Mouse (Mus musculus) large intestine, adult 2 months (tissue): ENCODE measurements around the gene Mrto4. TPM values are rescaled to one million over a fixed set of nuclear protein-coding genes. Genes with fewer than 3 reads are reported as not detected.
A peak's percentile ranks its signal among the peaks of the same experiment; 100 is the strongest.

ENCODE experiments used
- DNase-seq: peaks from one replicate; pipeline ENCODE4 v3.0.0-alpha.2; 2012; ENCODE audit warnings: low read depth, low spot score
- WGBS: fragments of 180-500 bp; shearing (Covaris S2); methylation state at CpG from one replicate; pipeline ENCODE4 v1.1.7; 2018; 5-methylcytosine and 5-hydroxymethylcytosine counted together
- polyA plus RNA-seq: library from polyadenylated mRNA; depleted of rRNA; stranded (reverse); fragments of >200 nt; gene quantifications from 2 replicates; pipeline ENCODE4 v1.2.3, GENCODE M21; 2012

Mrto4 gene
- polyA plus RNA-seq, 1 experiment = 25.7 TPM

DNA sequence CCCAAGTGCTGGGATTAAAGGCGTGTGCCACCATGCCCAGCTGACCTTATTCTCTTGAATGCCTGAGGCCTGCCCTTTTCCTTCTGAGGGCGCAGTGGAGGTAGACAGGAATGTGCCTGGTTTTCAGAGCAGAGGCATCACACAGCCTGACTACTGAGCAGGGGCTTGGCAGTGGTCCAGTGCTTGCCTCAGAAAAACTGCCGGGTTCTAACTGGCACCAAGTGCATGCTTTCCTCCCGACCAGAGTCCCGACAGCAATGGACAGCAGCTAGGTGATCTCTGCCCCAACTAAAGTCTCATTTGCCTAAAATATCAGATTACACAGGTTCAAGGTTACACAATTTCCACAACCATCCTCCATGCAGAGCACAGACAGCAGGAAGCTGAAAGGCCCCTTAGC lies 8.7 kb downstream of the Mrto4 start:
- no peak for DNase-seq
- 46% methylated on average over 5 of the region's 5 CpGs for WGBS

GRCm38 (mm10) chr4:139341556-139342233 lies 10.7 kb downstream of the Mrto4 start:
- WGBS = 42% methylated on average over 7 of the region's 7 CpGs
- DNase-seq = no peak

- whole genome bisulfite sequencing = 77% methylated on average over 4 of the region's 4 CpGs
- no peak for DNase-seq
Measured at GRCm38 (mm10) chr4:139340835-139341234, 11.5 kb downstream of the Mrto4 start.

- DNase-seq = no peak
- 58% methylated on average over 33 of the region's 33 CpGs for WGBS
Measured at GRCm38 (mm10) chr4:139338145-139338544, 14.2 kb downstream of the Mrto4 start.

DNA sequence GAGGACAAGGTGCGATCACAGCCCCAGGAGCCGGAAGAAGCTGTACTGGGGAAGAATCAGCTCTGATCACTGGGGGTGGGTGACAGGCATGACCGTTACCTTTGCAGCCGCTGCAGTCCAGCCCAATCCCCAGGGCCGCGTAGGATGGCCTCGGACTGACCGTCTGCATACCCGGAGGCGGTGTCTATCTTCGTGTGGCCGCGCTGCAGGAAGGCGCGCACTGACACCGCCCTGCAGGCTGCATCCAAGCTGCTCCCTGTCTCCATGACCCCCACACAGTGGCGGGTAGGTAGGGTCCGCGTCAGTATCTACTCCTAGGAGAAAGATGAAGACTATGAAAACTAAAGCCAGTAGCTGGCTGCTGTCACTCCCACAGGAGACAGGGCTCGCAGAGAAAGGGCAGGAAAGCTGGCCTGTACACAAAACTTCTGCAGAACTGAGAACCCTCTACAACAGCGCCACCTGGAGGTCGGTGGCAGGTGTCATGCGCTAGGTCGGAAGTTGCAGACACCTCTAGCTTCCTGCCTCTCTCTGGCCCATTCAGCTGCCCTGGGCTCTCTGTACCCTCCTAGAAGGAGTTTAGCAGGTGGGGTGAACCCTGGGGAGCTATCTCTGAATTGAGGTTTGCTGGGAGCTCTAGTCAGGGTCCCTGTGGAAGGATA lies 15.4 kb downstream of the Mrto4 start:
- WGBS = 22% methylated on average over 24 of the region's 24 CpGs
- DNase-seq = peak; percentile 87

DNA sequence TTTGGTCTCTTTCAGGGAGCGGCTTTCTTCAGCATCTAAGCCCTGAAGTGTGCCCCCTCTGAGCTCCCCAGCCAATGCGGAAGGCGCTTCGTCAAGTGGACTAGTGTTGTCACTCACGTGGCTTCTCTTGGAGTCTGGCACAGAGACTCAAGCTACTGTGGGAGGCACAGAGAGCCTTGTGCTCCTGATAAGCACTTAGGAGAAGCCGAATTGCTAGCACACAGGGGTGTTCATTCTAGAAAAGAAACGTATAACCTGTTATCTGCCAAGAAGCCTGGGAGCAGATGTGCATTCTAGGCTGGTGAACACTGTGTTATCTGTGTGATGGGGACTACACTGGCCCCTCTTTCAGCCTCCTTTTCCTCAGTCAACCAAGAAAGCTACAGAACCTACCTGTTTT lies 16.9 kb downstream of the Mrto4 start:
- 29% methylated on average over 7 of the region's 7 CpGs for WGBS
- DNase-seq = no peak

- WGBS = 26% methylated on average over 7 of the region's 9 CpGs
- DNase-seq = no peak
Measured at GRCm38 (mm10) chr4:139334631-139335295, 17.6 kb downstream of the Mrto4 start.

DNA sequence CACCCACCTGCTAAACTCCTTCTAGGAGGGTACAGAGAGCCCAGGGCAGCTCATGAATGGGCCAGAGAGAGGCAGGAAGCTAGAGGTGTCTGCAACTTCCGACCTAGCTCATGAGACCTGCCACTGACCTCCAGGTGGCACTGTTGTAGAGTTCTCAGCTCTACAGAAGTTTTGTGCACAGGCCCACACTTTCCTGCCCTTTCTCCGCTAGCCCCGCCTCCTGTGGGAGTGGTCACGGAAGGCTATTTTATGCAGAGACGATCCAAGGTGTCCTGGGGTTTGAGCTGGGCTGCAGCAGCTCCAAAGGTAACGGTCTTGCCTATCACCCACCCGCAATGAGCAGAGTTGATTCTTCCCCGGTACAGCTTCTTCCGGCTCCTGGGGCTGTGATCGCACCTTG lies 21.8 kb downstream of the Mrto4 start:
- peak; percentile 94 for DNase-seq
- 6% methylated on average over 10 of the region's 10 CpGs for WGBS

DNA sequence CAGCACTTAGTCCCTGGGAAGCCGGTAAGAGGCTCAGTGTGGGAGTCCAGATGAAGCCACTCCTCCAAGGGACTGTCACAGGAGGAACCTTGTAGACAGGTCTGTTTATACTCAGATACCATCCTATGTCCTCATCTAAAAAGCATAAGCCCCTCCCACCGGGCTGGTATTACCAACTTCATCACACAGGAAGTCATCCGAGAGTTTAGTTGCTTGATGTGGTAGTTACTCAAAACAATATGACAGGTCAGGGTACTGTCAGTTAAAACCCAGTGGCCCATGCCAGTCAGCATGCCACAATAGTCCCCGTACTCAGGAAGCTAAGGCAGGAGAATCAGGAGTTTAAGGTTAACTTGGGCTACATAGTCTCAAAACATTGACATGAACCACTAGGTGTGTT lies 32.6 kb downstream of the Mrto4 start:
- 90% methylated on average over 4 of the region's 4 CpGs for WGBS
- DNase-seq = no peak

DNA sequence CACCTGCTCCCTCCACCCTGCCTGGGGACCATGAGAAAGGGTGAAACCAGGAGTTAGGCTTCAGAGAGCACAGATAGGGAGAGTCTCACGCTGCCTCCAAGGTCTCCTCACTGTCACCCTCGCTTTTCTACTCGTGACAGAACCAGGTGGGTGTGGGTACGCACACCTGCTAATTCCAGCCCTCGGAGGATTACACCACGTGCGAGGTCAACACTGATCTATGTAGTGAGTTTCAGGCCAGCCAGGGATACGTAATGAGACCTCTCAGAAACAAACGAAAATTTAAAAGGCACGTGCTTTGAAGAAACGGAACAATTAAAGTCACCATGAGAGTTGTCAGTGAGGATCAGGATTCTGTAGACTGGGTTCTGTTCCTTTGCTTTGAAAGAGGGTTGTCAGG lies 33.9 kb downstream of the Mrto4 start:
- WGBS = 86% methylated on average over 11 of the region's 11 CpGs

DNA sequence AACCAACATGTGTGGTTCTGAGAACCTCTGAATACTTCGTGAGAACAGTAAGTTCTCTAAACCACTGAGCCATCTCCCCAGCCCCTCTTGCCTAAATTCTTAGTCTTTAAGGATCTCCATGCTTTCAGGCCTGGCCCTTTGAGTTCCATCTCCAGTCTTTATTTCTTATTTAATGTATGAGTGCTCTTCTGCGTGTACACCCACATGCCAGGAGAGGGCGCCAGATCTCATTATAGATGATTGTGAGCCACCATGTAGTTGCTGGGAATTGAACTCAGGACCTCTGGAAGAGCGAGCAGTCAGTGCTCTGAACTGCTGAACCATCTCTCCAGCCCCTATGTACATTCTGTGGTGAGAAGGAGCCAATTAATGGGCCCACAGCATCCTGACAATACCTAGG lies 39.7 kb downstream of the Mrto4 start:
- DNase-seq = no peak
- 55% methylated on average over 4 of the region's 4 CpGs for WGBS

More for the DNA sequence above, 33.9 kb downstream of the Mrto4 start:
- DNase-seq = no peak

- 18% methylated on average over 14 of the region's 14 CpGs for WGBS
- DNase-seq = peak; percentile 22
Measured at GRCm38 (mm10) chr4:139311707-139312106, 40.7 kb downstream of the Mrto4 start.

DNA sequence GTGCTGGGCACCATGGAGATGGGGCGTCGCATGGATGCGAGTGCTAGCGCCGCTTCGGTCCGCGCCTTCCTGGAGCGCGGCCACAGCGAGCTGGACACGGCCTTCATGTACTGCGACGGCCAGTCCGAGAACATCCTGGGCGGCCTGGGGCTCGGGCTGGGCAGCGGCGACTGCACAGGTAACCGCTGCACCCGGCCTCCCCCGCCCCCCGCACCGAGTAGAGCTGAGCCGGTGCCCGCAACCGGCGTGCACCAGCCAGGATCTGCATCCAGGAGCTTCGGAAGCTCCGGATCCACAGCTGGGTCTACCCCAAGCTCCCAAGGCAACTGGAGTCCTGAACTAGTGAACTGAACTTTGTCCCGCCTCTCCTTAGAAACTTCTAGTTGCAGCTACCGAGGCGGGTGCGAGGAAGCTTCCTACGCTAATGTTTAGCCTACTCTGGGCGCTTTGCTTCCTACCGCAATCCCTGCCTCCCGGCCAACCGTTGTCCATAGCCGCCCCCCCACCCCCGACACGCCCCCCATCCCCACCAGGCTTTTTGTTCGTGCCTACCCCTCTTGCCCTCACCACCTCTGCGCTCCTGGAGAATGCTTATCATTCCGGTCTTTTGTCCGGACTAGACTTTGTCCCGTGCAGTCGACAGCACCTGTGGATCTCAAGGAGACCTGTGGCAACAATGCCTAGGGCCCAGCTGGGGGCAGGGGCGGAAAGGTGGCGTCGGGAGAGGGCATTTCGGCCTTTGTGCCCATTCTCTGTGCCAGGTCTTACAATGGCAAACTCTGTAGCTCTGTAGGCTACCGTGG lies 41.3 kb downstream of the Mrto4 start:
- DNase-seq = peak; percentile 18
- 2% methylated on average over 52 of the region's 53 CpGs for WGBS

GRCm38 (mm10) chr4:139310171-139310898 lies 42.0 kb downstream of the Mrto4 start, which contains the start of the genes Pqlc2 and Akr7a5:
Gene Pqlc2, minus strand, starts transcription at chr4:139310708.
Gene Akr7a5, plus strand, starts transcription at chr4:139310744.
- peak; percentile 64 for DNase-seq
- WGBS = under 1% methylated on average over 63 of the region's 63 CpGs

- DNase-seq = no peak
Measured at GRCm38 (mm10) chr4:139309651-139310050, 42.7 kb downstream of the Mrto4 start.

DNA sequence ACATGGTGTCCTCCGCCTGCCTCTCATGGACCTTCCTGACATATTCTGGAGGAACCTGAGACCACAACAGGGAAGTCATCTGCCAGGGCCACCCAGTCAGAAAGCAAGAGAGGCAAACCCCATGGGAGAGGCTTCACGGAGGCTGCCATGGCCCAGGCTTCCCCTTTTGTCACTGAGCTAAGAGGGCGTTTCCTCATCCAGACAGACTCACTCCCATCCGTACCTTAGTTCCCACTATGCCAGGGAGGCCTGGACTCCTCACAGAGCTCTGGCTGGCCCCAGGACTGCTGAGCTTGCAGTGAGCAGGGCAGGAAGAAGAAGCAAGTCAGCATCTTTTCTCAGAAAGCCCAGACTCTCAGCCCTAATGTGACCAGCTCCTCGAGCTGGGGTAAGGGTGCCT lies 44.5 kb downstream of the Mrto4 start:
- 90% methylated on average over 5 of the region's 5 CpGs for WGBS
- no peak for DNase-seq

More at GRCm38 (mm10) chr4:139309651-139310050, 42.7 kb downstream of the Mrto4 start:
- 28% methylated on average over 6 of the region's 6 CpGs for WGBS

- no peak for DNase-seq
- WGBS = 90% methylated on average over 3 of the region's 3 CpGs
Measured at GRCm38 (mm10) chr4:139305521-139305920, 46.9 kb downstream of the Mrto4 start.

- WGBS = 90% methylated on average over 5 of the region's 5 CpGs
- DNase-seq = no peak
Measured at GRCm38 (mm10) chr4:139302241-139302640, 50.1 kb downstream of the Mrto4 start.

GRCm38 (mm10) chr4:139301780-139302179 lies 50.6 kb downstream of the Mrto4 start:
- no peak for DNase-seq
- WGBS = 93% methylated on average over 8 of the region's 8 CpGs
